Mouse (Mus musculus): Measurements from ENCODE around the gene Psmc3. TPM values are rescaled to one million over a fixed set of nuclear protein-coding genes. Genes with fewer than 3 reads are reported as not detected.
A peak's percentile ranks its signal among the peaks of the same experiment; 100 is the strongest.
"Not testable (repeated sequence)": the region's sequence is repeated elsewhere in the genome, so short reads cannot be mapped to it uniquely, and the experiment has no call there.

Psmc3 gene
- 100 to 1,000 TPM; 223 to 225 TPM for total RNA-seq (2021)
- long read RNA-seq, experiment 1, transcript Psmc3-202 (12 exons, 1,636 nt) = major isoform, 393 of 703 reads
- long read RNA-seq, experiment 1, partial matches to known transcripts = 297 of 703 reads
- long read RNA-seq, experiment 1, other reads (novel, unspliced or antisense) = 12 of 703 reads
- long read RNA-seq, experiment 2, transcript Psmc3-202 (12 exons, 1,636 nt) = major isoform, 416 of 604 reads
- long read RNA-seq, experiment 2, partial matches to known transcripts = 167 of 604 reads
- long read RNA-seq, experiment 2, other reads (novel, unspliced or antisense) = 21 of 604 reads

GRCm38 (mm10) chr2:91053934-91054382 is at the start of gene Psmc3:
TSS of gene Psmc3 (plus strand) at chr2:91054009.
- peak; percentile 97 for DNase-seq

GRCm38 (mm10) chr2:91008536-91008935 is 45.3 kb upstream of the Psmc3 start:
- DNase-seq = no peak

DNA sequence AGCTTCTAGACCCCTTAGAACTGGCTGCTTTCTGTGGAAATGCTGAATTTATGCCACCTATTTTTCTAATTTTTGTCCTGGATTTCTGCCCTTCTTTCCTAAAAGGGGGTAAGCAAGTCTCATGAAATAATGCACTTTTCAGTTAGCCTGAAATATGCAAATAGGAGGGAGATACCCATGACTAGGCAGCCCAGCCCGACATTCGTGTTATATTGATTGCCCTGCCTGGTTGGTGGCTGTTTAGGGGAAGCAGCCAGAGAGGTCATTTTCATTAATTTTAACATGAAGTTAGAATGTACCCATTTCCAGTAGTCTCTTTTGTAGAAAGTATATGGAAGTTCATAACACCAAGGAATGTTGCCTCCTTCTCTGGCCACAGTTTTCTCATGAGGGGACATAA is 39.9 kb upstream of the Psmc3 start:
- DNase-seq = no peak

DNA sequence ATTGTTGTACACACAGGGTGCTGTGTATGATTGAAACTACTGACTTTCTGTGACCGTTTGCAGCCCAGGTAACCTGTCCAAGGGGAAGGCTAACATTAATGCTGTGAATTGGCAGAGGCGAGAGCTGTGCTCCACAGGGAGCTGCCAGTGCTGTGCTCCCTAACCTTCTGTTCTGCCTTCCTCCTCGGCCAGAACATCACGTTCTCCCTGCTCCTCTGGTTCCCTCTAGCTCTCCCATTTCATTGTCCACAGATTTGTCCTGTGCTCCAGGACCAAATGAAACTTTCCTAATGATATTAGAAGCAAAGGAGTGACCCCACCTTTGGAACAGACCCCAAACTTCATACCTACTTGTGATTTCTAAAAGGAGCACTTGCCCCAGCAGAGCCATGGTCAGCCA is 38.4 kb upstream of the Psmc3 start:
- peak; percentile 45 for DNase-seq

DNA sequence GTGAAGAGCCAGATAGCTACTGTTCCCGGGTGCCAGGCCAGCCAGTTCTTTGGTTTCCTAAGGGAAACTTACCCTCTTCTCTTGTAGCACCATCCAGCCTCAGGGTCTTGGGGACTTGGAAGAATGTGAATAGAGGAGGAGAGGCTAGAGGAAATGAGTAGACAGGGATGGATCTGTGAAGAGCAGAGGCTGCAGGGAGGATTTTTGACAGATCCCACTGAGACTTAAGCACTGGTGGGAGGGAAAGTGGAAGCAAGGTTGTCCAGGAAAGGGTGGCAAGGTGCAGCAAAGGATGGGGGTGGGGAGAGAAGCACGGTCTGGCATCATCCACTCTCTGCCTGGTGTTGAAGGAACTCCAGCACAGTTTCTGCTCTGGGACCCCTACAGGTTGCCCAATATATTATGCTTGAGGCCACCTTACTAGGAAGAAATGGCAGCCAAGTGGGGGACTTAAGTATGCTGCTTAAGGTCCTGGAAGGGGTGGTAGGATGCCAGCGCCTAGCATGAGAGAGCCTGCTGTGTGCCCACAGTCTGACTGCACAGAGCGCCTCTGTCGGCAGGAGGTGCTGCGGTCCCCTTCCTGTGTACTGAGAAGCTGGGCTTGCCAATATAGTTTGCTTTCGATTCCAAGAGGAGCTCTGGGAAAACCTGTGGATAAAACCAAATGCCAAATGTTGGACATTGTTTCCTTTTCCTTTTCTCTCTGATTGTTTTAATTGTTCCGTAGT is 35.6 kb upstream of the Psmc3 start:
- DNase-seq = no peak

- no peak for DNase-seq
Observed at GRCm38 (mm10) chr2:91019911-91020310, 33.9 kb upstream of the Psmc3 start.

DNA sequence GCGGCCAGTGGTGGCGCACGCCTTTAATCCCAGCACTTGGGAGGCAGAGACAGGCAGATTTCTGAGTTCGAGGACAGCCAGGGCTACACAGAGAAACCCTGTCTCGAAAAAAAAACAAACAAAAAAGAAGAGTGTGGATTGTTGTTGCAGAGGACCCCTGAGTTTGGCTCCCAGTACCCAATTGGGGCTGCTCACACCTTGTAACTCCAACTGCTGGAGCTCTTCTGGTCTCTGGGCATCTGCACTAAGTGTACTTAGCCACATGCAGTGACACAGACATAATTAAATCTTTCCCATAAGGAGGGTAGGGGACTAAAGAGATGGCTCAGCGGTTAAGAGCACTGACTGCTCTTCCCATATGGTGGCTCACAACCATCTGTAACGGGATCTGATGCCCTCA is 31.5 kb upstream of the Psmc3 start:
- not testable (repeated sequence) for DNase-seq

GRCm38 (mm10) chr2:91023131-91023530 is 30.7 kb upstream of the Psmc3 start:
- DNase-seq = no peak

GRCm38 (mm10) chr2:91023956-91024355 is 29.9 kb upstream of the Psmc3 start:
- no peak for DNase-seq

DNA sequence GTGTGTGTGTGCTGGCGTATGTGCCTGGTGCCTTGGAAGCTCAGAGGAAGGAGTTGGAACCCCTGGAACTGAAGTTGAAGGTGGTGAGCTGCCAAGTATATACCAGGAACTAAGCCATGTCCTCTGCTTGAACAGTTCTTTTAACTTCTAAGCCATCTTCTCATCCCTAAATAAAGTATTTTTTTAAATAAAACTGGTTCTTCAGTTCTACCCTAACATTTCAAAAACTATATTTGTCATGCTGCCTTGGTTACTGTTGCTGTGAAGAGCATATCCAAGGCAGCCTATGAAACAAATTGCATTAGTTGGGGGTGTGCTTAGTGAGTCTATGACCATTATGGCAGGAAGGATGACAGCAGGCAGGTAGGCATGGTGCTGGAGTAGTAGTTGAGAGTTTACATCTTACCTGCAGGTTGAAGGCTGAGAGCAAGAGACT is 28.7 kb upstream of the Psmc3 start:
- no peak for DNase-seq

DNA sequence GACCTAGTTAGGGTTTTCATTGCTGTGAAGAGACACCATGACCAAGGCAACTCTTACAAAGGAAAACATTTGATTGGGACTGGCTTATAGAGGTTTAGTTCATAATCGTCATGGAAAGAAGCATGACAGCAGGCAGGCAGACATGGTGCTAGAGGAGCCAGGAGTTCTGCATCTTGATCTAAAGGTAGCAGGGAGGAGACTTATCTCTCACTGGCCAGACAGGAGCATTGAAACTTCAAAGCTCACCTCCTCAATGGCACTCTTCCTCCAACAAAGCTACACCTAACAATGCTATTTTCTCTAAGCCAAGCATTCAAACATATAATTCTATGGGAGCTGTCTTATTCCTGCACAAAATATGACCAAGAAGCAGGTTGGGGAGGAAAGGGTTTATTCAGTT is 27.3 kb upstream of the Psmc3 start:
- DNase-seq = no peak

DNA sequence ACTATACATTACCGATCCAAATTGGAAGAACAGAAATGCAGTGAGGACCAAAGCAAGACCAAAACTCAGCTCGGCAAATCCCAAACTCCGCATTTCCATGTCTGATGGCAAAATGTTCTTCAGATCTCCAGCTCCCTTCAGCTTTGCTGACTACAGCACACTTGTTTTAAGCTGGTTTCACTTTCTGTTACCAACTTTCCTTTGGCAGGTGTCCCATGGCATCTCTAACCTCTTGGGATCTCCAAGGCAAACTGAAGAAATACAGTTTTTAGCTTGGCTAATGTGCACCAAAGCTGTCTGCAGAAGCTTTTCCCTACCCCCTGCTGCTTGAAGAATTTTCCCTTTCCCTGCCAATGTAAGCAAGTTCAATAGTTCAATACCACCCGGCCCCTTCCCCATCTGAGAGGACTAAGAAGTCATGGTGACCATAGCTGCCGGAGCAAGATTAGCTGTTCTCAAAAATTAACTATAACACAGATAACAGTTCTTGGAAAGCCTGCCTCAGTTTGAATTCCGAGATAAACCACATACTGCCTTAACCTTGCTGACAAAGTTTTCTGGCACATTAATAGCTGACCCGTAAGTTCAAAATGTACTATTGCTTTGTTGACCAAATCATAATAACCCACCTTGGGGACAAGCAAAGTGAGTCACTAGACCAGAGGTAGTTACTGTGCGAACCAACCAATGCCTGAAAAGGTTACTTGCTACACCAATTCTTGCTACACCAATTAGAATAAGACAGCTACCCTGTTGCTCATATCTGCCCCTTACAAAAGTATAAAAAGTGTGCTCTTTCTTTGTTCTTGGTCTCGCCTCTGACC is 26.2 kb upstream of the Psmc3 start:
- no peak for DNase-seq

DNA sequence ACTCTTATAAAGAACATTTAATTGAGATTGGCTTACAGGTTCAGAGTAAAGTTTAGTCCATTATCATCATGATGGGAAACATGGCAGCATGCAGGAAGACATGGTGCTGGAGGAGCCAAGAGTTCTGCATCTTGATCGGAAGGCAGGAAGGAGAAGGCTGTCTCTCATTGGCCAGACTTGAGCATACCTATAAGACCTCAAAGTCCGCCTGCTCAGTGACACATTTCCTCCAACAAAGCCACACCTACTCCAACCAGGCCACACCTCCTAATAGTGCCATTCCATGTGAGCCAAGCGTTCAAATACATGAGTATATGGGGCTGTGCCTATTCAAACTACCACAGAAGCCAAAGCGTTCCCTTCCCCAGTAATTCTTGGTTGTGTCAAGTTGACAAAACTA is 22.6 kb upstream of the Psmc3 start:
- no peak for DNase-seq

DNA sequence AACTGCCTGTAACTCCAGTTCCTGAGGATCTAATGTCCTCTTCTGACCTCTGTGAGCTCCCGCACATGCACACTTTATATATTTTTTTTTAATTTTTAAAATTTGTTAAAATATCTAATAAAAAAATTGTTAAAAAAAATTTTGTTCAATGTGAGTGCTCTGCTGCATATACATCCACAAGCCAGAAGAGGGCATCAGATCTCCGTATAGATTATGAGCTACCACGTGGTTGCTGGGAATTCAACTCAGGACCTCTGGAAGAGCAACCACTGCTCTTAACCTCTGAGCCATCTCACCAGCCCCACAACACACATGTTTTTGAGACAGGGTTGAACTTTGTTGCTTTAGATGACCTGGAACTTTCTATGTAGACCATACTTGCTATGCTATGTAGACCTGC is 20.8 kb upstream of the Psmc3 start:
- DNase-seq = no peak

- DNase-seq = peak; percentile 79
Observed at GRCm38 (mm10) chr2:91035385-91035784, 18.4 kb upstream of the Psmc3 start, which contains the start of gene Rapsn. TSS of gene Rapsn (plus strand) at chr2:91035620.

DNA sequence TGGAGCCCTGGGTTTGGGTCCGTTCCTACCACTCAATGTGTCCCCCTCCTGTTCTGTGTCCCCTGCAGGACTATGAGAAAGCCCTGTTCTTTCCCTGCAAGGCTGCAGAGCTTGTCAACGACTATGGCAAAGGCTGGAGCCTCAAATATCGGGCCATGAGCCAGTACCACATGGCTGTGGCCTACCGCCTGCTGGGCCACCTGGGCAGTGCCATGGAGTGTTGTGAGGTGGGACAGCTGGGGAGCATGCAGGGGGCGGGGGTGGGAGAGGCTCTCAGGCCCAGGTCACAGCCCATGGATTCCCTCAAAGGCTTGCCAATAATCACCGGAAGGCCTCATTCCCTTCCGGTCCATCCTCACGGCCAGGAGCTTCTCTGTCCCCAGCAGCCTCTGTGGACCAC is 12.0 kb upstream of the Psmc3 start:
- no peak for DNase-seq

DNA sequence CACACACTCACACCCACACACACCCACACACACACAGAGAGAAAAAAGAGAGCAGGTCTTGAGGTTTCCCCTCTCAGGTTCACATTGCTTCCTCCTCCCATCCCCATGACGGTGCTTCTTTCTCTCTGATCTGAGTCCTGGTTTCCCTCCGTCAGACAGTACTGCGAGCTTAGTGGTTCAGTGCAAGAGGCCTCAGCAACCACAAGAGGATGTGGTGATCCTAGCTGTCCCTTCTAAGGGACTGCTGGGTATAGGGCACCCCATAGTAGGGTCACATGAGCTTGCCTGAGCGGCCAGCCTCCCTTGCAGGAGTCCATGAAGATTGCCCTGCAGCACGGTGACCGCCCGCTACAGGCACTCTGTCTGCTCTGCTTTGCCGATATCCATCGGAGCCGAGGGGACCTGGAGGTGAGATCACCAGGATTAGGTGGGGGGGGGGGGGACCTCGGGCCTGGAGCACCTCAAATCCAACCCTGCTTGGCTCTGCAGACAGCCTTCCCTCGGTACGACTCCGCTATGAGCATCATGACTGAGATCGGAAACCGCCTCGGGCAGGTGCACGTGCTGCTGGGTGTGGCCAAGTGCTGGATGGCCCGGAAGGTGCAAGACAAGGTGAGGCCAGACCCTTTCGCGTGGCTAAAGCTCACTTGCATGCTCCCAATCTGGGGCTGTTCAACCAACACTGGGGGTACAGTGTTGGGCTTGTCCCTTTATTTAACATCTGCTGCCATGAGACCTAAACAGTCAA is 11.0 kb upstream of the Psmc3 start:
- no peak for DNase-seq

- no peak for DNase-seq
Observed at GRCm38 (mm10) chr2:91044727-91045126, 9.1 kb upstream of the Psmc3 start.

- DNase-seq = not testable (repeated sequence)
Observed at GRCm38 (mm10) chr2:91045805-91046204, 8.0 kb upstream of the Psmc3 start.

DNA sequence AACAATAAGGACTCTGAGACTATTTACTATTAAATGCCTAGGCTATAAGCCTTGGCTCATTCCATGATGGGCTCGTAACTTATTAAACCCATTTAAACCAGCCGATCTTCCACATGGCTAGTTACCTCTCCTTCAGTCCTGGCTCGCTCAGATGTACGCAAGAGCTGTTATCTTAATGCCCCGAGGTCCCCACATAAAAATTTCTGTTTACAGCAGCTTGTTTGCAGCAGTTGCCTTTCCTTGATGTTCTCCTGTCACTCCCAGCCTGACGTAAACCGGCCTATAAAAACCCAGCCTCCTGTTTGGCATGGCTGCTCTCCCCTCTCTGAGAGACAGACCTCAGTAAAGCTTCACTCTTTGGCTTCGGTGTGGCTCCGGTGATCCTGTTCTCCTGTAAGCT is 6.5 kb upstream of the Psmc3 start:
- DNase-seq = no peak

GRCm38 (mm10) chr2:91051917-91052316 is 1.9 kb upstream of the Psmc3 start:
- DNase-seq = no peak

GRCm38 (mm10) chr2:91052752-91053151 is 1.1 kb upstream of the Psmc3 start:
- DNase-seq = no peak
